Mouse (Mus musculus): ENCODE results near the gene Dnajb14. TPM values are rescaled to one million over a fixed set of nuclear protein-coding genes. Genes with fewer than 3 reads are reported as not detected.
"Not testable (repeated sequence)": the region's sequence is repeated elsewhere in the genome, so short reads cannot be mapped to it uniquely, and the experiment has no call there.

The Dnajb14 gene
- total RNA-seq, 2 experiments from 2014 or later, result 6.1 to 7.8 TPM

DNA sequence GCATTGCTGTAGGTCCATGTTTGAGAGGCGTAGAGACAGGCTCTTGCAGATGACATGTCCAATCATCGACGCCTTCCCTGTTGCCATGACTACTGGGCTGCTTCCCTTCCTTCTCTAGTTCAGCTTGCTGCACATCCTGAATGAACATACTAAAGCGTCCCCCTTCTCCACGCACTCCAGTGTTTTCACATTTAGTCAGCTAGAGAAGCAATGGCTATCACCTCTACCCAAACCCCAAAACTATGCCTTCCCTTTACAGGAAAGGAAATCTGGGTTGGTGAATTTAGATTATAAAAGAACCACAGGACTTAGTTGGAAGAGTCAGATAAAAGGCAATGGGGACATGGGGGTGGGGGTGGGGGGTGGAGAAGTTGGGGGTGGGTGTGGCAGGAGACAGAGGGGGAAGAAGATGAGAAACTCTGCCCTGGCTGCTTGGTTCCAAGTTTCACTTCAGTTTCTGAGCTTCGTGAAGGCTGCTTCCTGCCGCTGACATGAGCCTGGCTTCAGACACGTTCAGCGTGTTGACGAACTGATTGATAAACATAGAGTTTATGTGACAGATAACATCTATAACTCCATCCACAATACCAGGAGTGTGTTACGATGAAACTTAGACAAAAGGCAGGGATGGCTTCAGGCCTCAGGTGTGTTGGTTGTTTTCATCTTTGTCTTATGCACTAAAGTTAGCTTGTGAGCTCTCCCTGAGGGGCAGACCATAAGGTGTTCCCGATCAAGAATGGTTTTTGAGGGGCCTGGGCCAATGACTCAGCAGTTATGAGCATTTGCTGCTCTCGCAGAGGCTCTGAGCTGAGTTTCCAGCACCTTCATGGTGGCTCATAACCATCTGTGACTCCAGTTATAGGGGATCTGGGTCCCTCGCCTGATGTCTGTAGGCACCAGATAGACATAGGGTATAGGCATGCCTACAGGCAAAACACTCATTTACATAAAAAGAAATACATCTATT, 85.7 kb downstream of the Dnajb14 start:
- no peak for DNase-seq

DNA sequence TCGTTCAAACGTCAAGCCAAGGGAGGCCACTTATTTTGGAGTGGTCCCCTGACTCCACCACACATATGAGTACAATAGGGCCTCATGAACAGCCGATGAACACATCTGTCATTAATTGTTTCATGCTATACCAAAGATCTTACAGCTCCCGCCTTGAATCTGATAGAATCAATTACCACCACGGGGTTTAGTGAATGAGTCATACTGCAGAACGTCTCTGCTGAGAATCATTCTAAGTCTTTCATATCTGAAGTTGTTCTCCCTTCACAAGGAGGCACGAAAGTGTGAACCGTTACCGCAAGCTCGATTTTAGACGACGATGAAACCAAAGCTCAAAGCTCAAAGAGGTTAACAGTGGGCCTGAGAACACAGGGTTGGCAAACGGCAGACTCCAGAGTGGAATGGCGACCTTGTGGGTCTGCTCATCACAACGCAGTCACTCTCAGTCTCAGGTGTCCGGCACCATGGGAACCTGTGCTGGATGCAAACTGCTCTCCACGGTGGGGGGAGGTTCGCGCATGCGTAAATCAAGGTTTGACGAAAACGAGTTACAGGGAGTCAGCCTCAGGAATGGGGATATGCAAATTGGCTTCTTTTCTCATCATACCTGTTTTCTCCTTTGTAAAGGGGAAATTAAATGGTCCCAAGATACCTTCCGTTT, 86.9 kb downstream of the Dnajb14 start:
- DNase-seq, result no peak

- no peak for DNase-seq
Measured at GRCm38 (mm10) chr3:137955560-137956081, 88.1 kb downstream of the Dnajb14 start.

GRCm38 (mm10) chr3:137957864-137958263, 90.4 kb downstream of the Dnajb14 start:
- no peak for DNase-seq

DNA sequence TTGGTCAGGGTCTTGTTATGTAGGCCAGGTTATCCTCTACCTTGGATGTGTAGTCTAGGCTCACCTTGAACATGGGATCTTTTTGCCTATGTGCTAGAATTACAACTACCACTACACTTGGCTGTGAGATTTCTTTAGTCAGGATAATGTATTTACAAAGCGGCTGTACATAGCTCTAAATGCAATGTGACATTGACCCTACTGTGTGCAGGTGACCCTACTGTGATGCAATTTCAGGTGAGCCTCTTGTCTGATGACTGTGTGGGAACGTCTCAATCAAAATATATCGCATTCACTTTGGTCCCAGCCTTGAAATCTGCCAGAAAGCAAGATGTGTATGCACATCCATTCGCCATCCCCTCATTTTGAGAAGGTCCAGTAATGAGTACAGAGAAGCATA, 90.9 kb downstream of the Dnajb14 start:
- DNase-seq, result no peak

DNA sequence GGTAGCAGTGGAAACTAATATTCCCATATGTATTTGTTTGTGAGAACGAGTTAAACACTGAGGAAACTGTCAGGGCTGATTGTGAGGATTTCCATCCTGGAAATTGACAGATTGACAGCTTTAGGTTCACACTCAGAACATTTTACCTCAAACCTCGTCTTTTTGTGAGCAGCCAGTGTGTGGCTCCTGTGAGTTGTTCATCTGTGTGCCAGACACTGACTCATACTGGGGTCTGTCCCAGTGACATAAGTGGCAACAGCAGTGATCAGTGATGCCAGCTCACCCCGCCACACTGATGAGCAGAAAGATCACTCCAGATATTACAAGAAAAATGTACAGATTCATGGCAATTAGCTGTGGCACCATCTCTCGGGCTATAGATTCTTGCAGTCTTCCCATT, 92.0 kb downstream of the Dnajb14 start:
- DNase-seq, result no peak

GRCm38 (mm10) chr3:137961736-137962385, 94.4 kb downstream of the Dnajb14 start:
- no peak for DNase-seq

- no peak for DNase-seq
Measured at GRCm38 (mm10) chr3:137963508-137963907, 96.0 kb downstream of the Dnajb14 start.

DNA sequence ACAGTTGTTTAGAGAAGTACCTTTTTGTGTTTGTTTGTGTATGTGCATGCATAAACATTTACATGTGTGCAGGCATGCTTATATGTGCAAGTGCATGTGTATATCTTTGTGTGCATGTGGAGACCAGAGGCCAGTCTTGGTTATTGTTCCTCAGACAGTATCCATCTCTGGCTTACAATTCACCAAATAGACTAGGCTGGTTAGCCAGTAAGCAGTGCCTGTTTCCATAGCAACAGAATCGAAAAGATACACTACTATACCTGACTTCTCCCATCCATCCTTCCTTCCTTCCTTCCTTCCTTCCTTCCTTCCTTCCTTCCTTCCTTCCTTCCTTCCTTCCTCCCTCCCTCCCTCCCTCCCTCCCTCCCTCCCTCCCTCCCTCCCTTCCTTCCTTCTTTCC, 96.5 kb downstream of the Dnajb14 start:
- DNase-seq, result not testable (repeated sequence)

Other genes with a start within 250 kb of the Dnajb14 start
- 100 to 1,000 TPM; 126 to 231 TPM for gene Ddit4l, start 246.1 kb upstream of the Dnajb14 start, total RNA-seq (2021)
- not detected for gene Gm21962, start 196.2 kb upstream of the Dnajb14 start, total RNA-seq (2021)
- 10 to 100 TPM; 73.1 to 80.4 TPM for gene H2afz, start 3.2 kb upstream of the Dnajb14 start, total RNA-seq (2021)
- gene Lamtor3, start 50.8 kb downstream of the Dnajb14 start, total RNA-seq (2021), result 10 to 100 TPM; 48.5 to 55.8 TPM
- 1 to 10 TPM in 1 of 2 experiments, under 1 TPM in 1; 0.84 to 1.3 TPM for gene Dapp1, start 113.9 kb downstream of the Dnajb14 start, total RNA-seq (2021)
- 100 to 1,000 TPM; 158 to 162 TPM for gene 1110002E22Rik, start 197.4 kb downstream of the Dnajb14 start, total RNA-seq (2021)
- gene Gm5105, start 199.7 kb downstream of the Dnajb14 start, total RNA-seq (2021), result 1 to 10 TPM; 1.2 to 2.0 TPM